Mouse (Mus musculus) bone marrow, adult 2 months (tissue): ENCODE results near the gene Specc1. TPM values are rescaled to one million over a fixed set of nuclear protein-coding genes. Genes with fewer than 3 reads are reported as not detected.

ENCODE experiments used
- H3K27ac ChIP-seq: fragments of 200-500 bp; 2 replicates; pipeline ENCODE4 v1.5.1; 2012; ENCODE audit warnings: low read depth, mild to moderate bottlenecking, control low read depth, inconsistent platforms, low read length; ENCODE audit not compliant: control insufficient read depth, poor library complexity, insufficient read depth
- H3K4me1 ChIP-seq: fragments of 200-500 bp; 2 replicates; pipeline ENCODE4 v1.6.1; 2011; ENCODE audit warnings: low read length; ENCODE audit not compliant: control insufficient read depth, insufficient read depth
- H3K4me3 ChIP-seq: fragments of 200-500 bp; replicated peaks from 2 replicates; pipeline ENCODE3; 2011; ENCODE audit warnings: mild to moderate bottlenecking, low read depth, low read length, control low read depth; ENCODE audit not compliant: control insufficient read depth
- CTCF ChIP-seq: fragments of 200-500 bp; IDR thresholded peaks from 2 replicates; pipeline ENCODE4 v1.5.1; 2011; ENCODE audit warnings: low read length, control low read depth; ENCODE audit not compliant: control insufficient read depth, insufficient read depth
- POLR2A ChIP-seq: fragments of 200-500 bp; IDR thresholded peaks from 2 replicates; pipeline ENCODE4 v1.6.1; 2011; ENCODE audit warnings: low read depth, mild to moderate bottlenecking, control low read depth, low read length, borderline replicate concordance; ENCODE audit not compliant: control insufficient read depth
- WGBS: fragments of 180-500 bp; shearing (Covaris S2); methylation state at CpG from one replicate; pipeline ENCODE4 v1.1.7; 2018; 5-methylcytosine and 5-hydroxymethylcytosine counted together
- polyA plus RNA-seq: library from polyadenylated mRNA; stranded (reverse); fragments of >200 nt; gene quantifications from 2 replicates; pipeline ENCODE4 v1.2.4, GENCODE M21; 2011; ENCODE audit warnings: low replicate concordance; ENCODE audit not compliant: missing spikeins, insufficient read depth, insufficient read length

The Specc1 gene
- polyA plus RNA-seq, 1 experiment = 73.8 TPM

DNA sequence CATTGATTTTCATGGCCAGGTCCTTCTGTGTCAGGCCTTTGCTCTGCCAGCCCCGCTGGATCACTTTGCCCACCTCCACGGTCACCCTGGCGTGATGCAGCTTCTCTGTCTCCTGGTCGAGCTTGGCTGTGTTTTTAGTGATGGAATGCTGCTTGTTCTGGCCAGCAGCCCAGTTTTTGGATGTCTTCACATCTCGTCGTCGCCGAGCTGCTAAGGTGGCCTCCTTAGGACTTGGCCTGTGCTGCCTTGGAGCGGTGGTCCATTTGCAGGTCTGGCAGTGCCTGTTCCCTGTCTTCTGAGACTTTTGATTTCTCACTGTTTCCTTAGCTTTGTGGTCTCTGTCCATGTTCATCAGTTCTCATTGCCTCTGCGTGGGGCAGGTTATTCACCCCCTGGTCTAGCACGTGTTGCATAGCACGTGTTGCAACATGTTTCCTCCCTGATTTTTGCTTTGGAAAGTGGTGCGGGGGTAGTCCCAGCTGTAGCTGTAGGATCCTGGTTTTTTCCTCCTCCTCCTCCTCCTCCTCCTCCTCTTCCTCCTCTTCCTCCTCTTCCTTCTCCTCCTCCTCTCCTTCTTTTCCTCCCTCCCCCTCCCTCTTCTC, 17.6 kb downstream of the Specc1 start:
- no peak for TF ChIP-seq POLR2A
- TF ChIP-seq CTCF = no peak
- no peak overlapping the region for H3K27ac ChIP-seq
- 64% methylated on average over 13 of the region's 13 CpGs for WGBS
- H3K4me1 ChIP-seq = no peaks in the 10 kb centered on the region; the same call in 1 of the 2 replicates
- no peak overlapping the region for H3K4me3 ChIP-seq

- H3K4me3 ChIP-seq = no peak overlapping the region
- WGBS = 82% methylated on average over 1 of the region's 1 CpGs
- TF ChIP-seq CTCF = no peak
These were observed 19.2 kb downstream of the Specc1 start for GRCm38 (mm10) chr11:61975783-61976182.

DNA sequence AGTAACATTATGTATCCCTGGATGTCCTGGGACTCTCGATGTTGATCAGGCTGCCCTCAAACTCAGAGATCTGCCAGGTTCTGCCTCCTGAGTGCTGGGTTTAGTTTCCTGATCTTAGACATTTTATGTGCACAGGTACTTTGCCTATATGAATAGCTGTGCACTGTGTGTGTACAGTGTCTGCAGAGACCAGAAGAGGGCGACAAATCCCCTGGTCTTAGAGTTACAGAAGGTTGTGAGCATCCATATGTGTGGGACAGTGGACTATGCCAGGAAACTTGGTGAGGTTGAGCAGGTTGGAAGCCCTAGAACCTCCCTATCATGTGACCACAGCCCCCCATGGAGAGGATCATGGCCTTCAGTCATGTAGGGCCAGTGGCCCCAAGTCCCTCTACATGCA, 24.7 kb downstream of the Specc1 start:
- TF ChIP-seq CTCF = no peak
- 80% methylated on average over 2 of the region's 2 CpGs for WGBS
- no peak overlapping the region for H3K27ac ChIP-seq
- no peaks in the 10 kb centered on the region; the same call in 1 of the 2 replicates for H3K4me1 ChIP-seq
- no peak overlapping the region for H3K4me3 ChIP-seq

More at GRCm38 (mm10) chr11:61975783-61976182, 19.2 kb downstream of the Specc1 start:
- no peaks in the 10 kb centered on the region; the same call in 1 of the 2 replicates for H3K4me1 ChIP-seq
- H3K27ac ChIP-seq = no peak overlapping the region

GRCm38 (mm10) chr11:61982828-61983227, 26.3 kb downstream of the Specc1 start:
- TF ChIP-seq CTCF (no peak), POLR2A (no peak)
- H3K4me1 ChIP-seq = no peaks in the 10 kb centered on the region; the same call in none of the 2 replicates
- no peak overlapping the region for H3K27ac ChIP-seq
- no peak overlapping the region for H3K4me3 ChIP-seq
- WGBS = 46% methylated on average over 9 of the region's 9 CpGs

DNA sequence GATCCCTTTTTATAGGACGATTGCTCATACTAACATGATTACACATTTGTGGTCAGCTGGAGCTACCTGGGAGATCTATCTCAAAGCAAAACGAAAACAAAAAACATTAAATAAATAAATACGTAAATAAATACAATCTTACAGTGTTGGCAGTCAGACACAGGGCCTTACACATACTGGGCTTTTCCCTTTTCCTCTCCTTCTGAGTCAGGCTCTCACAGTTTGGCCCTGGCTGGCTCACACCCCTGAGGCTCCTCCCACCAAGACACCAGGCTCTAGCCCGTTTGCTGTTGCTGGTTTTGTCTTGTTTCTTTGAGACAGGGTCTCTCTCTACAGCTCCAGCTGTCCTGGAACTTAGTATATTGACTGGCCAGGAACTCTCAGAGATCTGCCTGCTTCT, 30.4 kb downstream of the Specc1 start:
- no peak overlapping the region for H3K4me3 ChIP-seq
- no peaks in the 10 kb centered on the region; the same call in none of the 2 replicates for H3K4me1 ChIP-seq
- 80% methylated on average over 4 of the region's 4 CpGs for WGBS
- no peak for TF ChIP-seq CTCF
- TF ChIP-seq POLR2A = no peak
- H3K27ac ChIP-seq = no peak overlapping the region

GRCm38 (mm10) chr11:61989647-61990046, 33.1 kb downstream of the Specc1 start:
- H3K27ac ChIP-seq = no peak overlapping the region
- WGBS = 78% methylated on average over 9 of the region's 9 CpGs
- TF ChIP-seq POLR2A (no peak), CTCF (no peak)
- no peaks in the 10 kb centered on the region; the same call in 1 of the 2 replicates for H3K4me1 ChIP-seq
- H3K4me3 ChIP-seq = no peak overlapping the region

- Histone ChIP-seq H3K4me3 (no peak overlapping the region), H3K27ac (no peak overlapping the region), H3K4me1 (no peaks in the 10 kb centered on the region; the same call in 1 of the 2 replicates)
- 80% methylated on average over 2 of the region's 2 CpGs for WGBS
- TF ChIP-seq POLR2A (no peak), CTCF (no peak)
These were observed 35.0 kb downstream of the Specc1 start for GRCm38 (mm10) chr11:61991576-61991975.

DNA sequence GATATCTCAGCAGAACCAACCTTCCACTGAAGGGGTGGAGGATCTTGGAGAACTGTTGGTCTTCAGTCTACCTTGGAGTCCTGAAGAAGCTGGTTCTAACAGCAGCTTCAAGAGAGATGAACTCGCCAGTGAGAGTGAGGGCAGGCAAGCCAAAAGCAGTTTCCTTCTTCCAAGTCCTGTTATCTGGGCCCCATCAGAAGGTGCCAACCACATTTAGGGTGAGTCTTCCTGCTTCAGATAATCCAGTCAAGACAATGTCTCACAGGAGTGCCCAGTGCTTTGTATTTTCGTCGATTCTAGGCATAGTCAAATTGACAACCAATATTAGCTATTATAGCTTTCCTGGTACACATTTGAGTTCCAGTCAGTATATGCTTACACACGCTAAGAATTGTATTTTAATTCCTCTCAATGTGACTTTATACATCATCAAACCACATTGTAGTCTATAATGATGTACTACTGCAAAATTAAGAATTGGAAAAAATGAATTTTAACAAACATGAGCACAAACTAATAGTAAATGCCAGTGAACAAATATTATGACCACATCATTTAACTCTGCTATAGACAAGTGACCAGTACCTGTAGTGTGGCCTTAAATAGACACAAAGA, 36.2 kb downstream of the Specc1 start:
- TF ChIP-seq POLR2A = no peak
- H3K4me1 ChIP-seq = no peaks in the 10 kb centered on the region; the same call in 1 of the 2 replicates
- WGBS = 71% methylated on average over 4 of the region's 4 CpGs
- H3K27ac ChIP-seq = no peak overlapping the region
- no peak overlapping the region for H3K4me3 ChIP-seq
